ENCODE assay signal across 24 mouse cellular contexts in the genomic region with DNA sequence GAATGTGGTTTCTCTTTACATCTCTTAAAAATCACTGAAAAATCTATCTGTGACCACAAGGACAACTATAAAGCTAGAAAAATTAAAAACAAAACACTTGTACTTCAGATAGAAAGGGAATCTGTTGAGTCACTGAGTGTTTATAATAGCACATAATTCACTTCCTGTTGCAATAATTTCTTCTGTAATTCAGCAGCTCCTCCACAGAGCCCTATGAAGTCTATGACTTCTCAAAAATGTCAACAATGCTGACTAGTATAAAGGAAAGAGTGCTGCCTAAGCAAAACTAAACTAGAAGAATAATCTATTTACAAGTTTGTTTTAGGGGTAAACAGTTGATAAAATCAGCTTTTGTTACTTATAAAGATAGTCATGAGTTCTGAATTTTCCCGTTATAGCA.
DNase-seq lines count a peak whose midpoint lies in the region; ATAC-seq and TF ChIP-seq lines count a peak whose summit lies in the region.
"Had no signal": no experiment of that assay in that cellular context is flagged by ENCODE, and none has a peak within 500 bp of the region (broad histone marks: within the 10 kb centered on the region; RNA-seq: fewer than 3 reads in every experiment).

No protein-coding gene starts in this region.

- no peaks in the 10 kb centered on the region for H3K36me3 ChIP-seq in kidney, adult 2 months (ENCODE audit: control insufficient read depth, insufficient read depth, low read length)
- no peaks in the 10 kb centered on the region for H3K36me3 ChIP-seq in lung, embryonic 14.5 days (ENCODE audit: insufficient read depth)
- no peaks in the 10 kb centered on the region for H3K36me3 ChIP-seq in midbrain, embryonic 11.5 days (ENCODE audit: control insufficient read depth, insufficient read depth, low read length)
- no peaks in the 10 kb centered on the region for H3K36me3 ChIP-seq in midbrain, embryonic 15.5 days (replicated peaks)
- H3K36me3 ChIP-seq in macrophage (ENCODE audit: inconsistent target) = no peaks in the 10 kb centered on the region
- H3K36me3 ChIP-seq: hindbrain, embryonic 10.5 days; hindbrain, embryonic 13.5 days had no signal

- no peak overlapping the region for H3K4me2 ChIP-seq in lung, embryonic 14.5 days
- no peak overlapping the region for H3K4me2 ChIP-seq in midbrain, embryonic 11.5 days
- H3K4me2 ChIP-seq in midbrain, embryonic 15.5 days = no peak overlapping the region
- H3K4me2 ChIP-seq: heart, embryonic 11.5 days; hindbrain, embryonic 13.5 days had no signal

- TF ChIP-seq CTCF in kidney, adult 2 months (conservative IDR thresholded peaks at IDR 0.05; ENCODE audit: insufficient read depth, insufficient read length, low read depth, low read length) = no peak
- no peak for TF ChIP-seq CTCF in lung, embryonic 14.5 days (IDR thresholded peaks at IDR 0.05; ENCODE audit: low read depth)
- no peak for TF ChIP-seq CTCF in lung, adult 2 months (IDR thresholded peaks at IDR 0.05; ENCODE audit: insufficient read depth, low read length)

- H3K4me1 ChIP-seq in kidney, adult 2 months (ENCODE audit: control insufficient read depth, insufficient read depth, low read length) = no peaks in the 10 kb centered on the region
- no peaks in the 10 kb centered on the region for H3K4me1 ChIP-seq in lung, embryonic 14.5 days (ENCODE audit: insufficient read depth)
- H3K4me1 ChIP-seq in lung, adult 2 months (ENCODE audit: control insufficient read depth, insufficient read depth, low read length) = peaks cover 10% of the 10 kb centered on the region
- 0 out of 2 replicates have a peak, but pooled peaks cover 3% of the 10 kb centered on the region for H3K4me1 ChIP-seq in midbrain, embryonic 11.5 days (ENCODE audit: control insufficient read depth, insufficient read depth, low read length)
- H3K4me1 ChIP-seq in midbrain, embryonic 15.5 days = no peaks in the 10 kb centered on the region
- H3K4me1 ChIP-seq: hindbrain, embryonic 13.5 days had no signal

- no peak overlapping the region for H3K9ac ChIP-seq in lung, embryonic 14.5 days
- no peak overlapping the region for H3K9ac ChIP-seq in midbrain, embryonic 11.5 days (ENCODE audit: low read length)
- H3K9ac ChIP-seq in midbrain, embryonic 15.5 days = no peak overlapping the region
- H3K9ac ChIP-seq: forebrain, postnatal 0 days; hindbrain, embryonic 13.5 days had no signal

- no peak overlapping the region for H3K4me3 ChIP-seq in kidney, adult 2 months (ENCODE audit: insufficient read depth, low read depth, low read length)
- H3K4me3 ChIP-seq in lung, embryonic 14.5 days (ENCODE audit: low read depth, low read length) = no peak overlapping the region
- H3K4me3 ChIP-seq in lung, adult 2 months (replicated peaks; ENCODE audit: extremely low read depth, low read depth, low read length) = no peak overlapping the region
- no peak overlapping the region for H3K4me3 ChIP-seq in midbrain, embryonic 11.5 days (ENCODE audit: low read depth, low read length)
- H3K4me3 ChIP-seq in midbrain, embryonic 15.5 days = no peak overlapping the region
- H3K4me3 ChIP-seq in macrophage (ENCODE audit: inconsistent target) = no peak overlapping the region
- H3K4me3 ChIP-seq: hindbrain, embryonic 10.5 days; hindbrain, embryonic 13.5 days had no signal

- no peaks in the 10 kb centered on the region for H3K79me2 ChIP-seq in macrophage (ENCODE audit: inconsistent target)

- H3K9me3 ChIP-seq in lung, embryonic 14.5 days (ENCODE audit: low read depth, low read length) = no peaks in the 10 kb centered on the region
- no peaks in the 10 kb centered on the region for H3K9me3 ChIP-seq in midbrain, embryonic 11.5 days (ENCODE audit: control insufficient read depth, low read length)
- H3K9me3 ChIP-seq in midbrain, embryonic 15.5 days = no peaks in the 10 kb centered on the region
- H3K9me3 ChIP-seq: hindbrain, embryonic 10.5 days; hindbrain, embryonic 13.5 days had no signal

- WGBS in kidney, adult 2 months = 81% methylated on average over 1 of the region's 1 CpGs
- WGBS in lung, embryonic 14.5 days = 77% methylated on average over 1 of the region's 1 CpGs
- WGBS in lung, adult 2 months = 56% methylated on average over 1 of the region's 1 CpGs
- 84% methylated on average over 1 of the region's 1 CpGs for WGBS in midbrain, embryonic 11.5 days
- 93% methylated on average over 1 of the region's 1 CpGs for WGBS in midbrain, embryonic 15.5 days
- WGBS in macrophage (ENCODE audit: missing documents) = 80% methylated on average over 1 of the region's 1 CpGs

- H3K27me3 ChIP-seq in kidney, adult 2 months (replicated peaks; ENCODE audit: control insufficient read depth, insufficient read depth, low read length) = no peaks in the 10 kb centered on the region
- no peaks in the 10 kb centered on the region for H3K27me3 ChIP-seq in lung, embryonic 14.5 days (ENCODE audit: insufficient read depth, low read length)
- no peaks in the 10 kb centered on the region for H3K27me3 ChIP-seq in midbrain, embryonic 11.5 days (ENCODE audit: control insufficient read depth, insufficient read depth, low read length)
- H3K27me3 ChIP-seq in midbrain, embryonic 15.5 days (replicated peaks) = no peaks in the 10 kb centered on the region
- H3K27me3 ChIP-seq: hindbrain, embryonic 13.5 days had no signal

- ATAC-seq in lung, embryonic 14.5 days (ENCODE audit: insufficient read depth) = no peak
- ATAC-seq in midbrain, embryonic 11.5 days (ENCODE audit: low FRiP score) = no peak
- no peak for ATAC-seq in midbrain, embryonic 15.5 days (replicated peaks)
- ATAC-seq: activated CD4-positive, CD25-positive, alpha-beta regulatory T cell, adult 4 months; CD4-positive, CD25-positive, alpha-beta regulatory T cell, adult 4 months; forebrain, embryonic 14.5 days; forebrain, postnatal 0 days; hindbrain, embryonic 16.5 days had no signal

- no peak for TF ChIP-seq POLR2A in kidney, adult 2 months (IDR thresholded peaks at IDR 0.05; ENCODE audit: low read depth, low read length)
- no peak for TF ChIP-seq POLR2A in lung, adult 2 months (IDR thresholded peaks at IDR 0.05; ENCODE audit: borderline replicate concordance, extremely low read depth, low read depth, low read length)

- DNase-seq in kidney, adult 2 months = no peak
- no peak for DNase-seq in kidney, adult 8-10 months
- peak; percentile 50 for DNase-seq in lung, embryonic 14.5 days
- no peak for DNase-seq in lung, adult 2 months
- peak; percentile 19 for DNase-seq in midbrain, embryonic 11.5 days (ENCODE audit: low spot score, missing footprints)
- DNase-seq in retina, postnatal 1 day = no peak
- DNase-seq: adrenal gland, adult 8-10 months; adrenal gland, postnatal 25 days; cerebellum, adult 18-20 months; cerebellum, adult 9-10 months; cerebellum, postnatal 14 days; forebrain, postnatal 0 days; gastrocnemius, postnatal 10 days; heart, adult 11 months; heart, postnatal 36 days had no signal

- peak overlapping the region; percentile 45; the same call in 1 of the 2 replicates for H3K27ac ChIP-seq in kidney, adult 2 months (ENCODE audit: insufficient read depth, low read depth, low read length)
- no peak overlapping the region for H3K27ac ChIP-seq in lung, embryonic 14.5 days (ENCODE audit: low read depth)
- no peak overlapping the region for H3K27ac ChIP-seq in midbrain, embryonic 11.5 days (ENCODE audit: low read depth, low read length)
- no peak overlapping the region for H3K27ac ChIP-seq in midbrain, embryonic 15.5 days
- peak overlapping the region; percentile 89 for H3K27ac ChIP-seq in macrophage
- H3K27ac ChIP-seq: hindbrain, embryonic 10.5 days; hindbrain, embryonic 13.5 days had no signal

Comparison
In these comparisons a context has a peak if more than half of its experiments do, and no peak if none do; other contexts are left out.
1. DNase-seq: peak in lung, embryonic 14.5 days (single experiment) and midbrain, embryonic 11.5 days (single experiment); none in kidney, adult 2 months (single experiment), kidney, adult 8-10 months (0 of 2), lung, adult 2 months (single experiment) and retina, postnatal 1 day (single experiment).
2. H3K27ac ChIP-seq: peak in kidney, adult 2 months (single experiment) and macrophage (single experiment); none in lung, embryonic 14.5 days (single experiment), midbrain, embryonic 11.5 days (single experiment) and midbrain, embryonic 15.5 days (single experiment).